Mouse (Mus musculus): Measurements from ENCODE around the gene Fam217a. TPM values are rescaled to one million over a fixed set of nuclear protein-coding genes. Genes with fewer than 3 reads are reported as not detected.
"Not testable (repeated sequence)": the region's sequence is repeated elsewhere in the genome, so short reads cannot be mapped to it uniquely, and the experiment has no call there.

The Fam217a gene
- under 1 TPM in 3 of 4 experiments, not detected in 1; 0.19 to 0.57 (median 0.25) TPM for total RNA-seq (2022)

GRCm38 (mm10) chr13:34924210-34924609 lies at the start of gene Fam217a, which contains the start of gene 4933417A18Rik:
Gene Fam217a (minus strand): TSS chr13:34924310.
Gene 4933417A18Rik (plus strand): TSS chr13:34924409.
- no peak for DNase-seq (ENCODE audit: low spot score)

- no peak for DNase-seq (ENCODE audit: low spot score)
These were observed 49.7 kb upstream of the Fam217a start for GRCm38 (mm10) chr13:34973770-34974169.

GRCm38 (mm10) chr13:34973149-34973548 lies 49.0 kb upstream of the Fam217a start:
- no peak for DNase-seq (ENCODE audit: low spot score)

- not testable (repeated sequence) for DNase-seq (ENCODE audit: low spot score)
These were observed 48.3 kb upstream of the Fam217a start for GRCm38 (mm10) chr13:34972456-34972855.

GRCm38 (mm10) chr13:34965647-34966046 lies 41.5 kb upstream of the Fam217a start:
- DNase-seq (ENCODE audit: low spot score), result not testable (repeated sequence)

- DNase-seq (ENCODE audit: low spot score), result no peak
These were observed 40.8 kb upstream of the Fam217a start for GRCm38 (mm10) chr13:34964866-34965265.

- DNase-seq (ENCODE audit: low spot score), result no peak
These were observed 40.3 kb upstream of the Fam217a start for GRCm38 (mm10) chr13:34964419-34964818.

- DNase-seq (ENCODE audit: low spot score), result peak; percentile 36
These were observed 39.6 kb upstream of the Fam217a start, which contains the start of gene Eci3 for GRCm38 (mm10) chr13:34963511-34964397. Gene Eci3 (minus strand): TSS chr13:34963810.

GRCm38 (mm10) chr13:34960996-34961770 lies 37.1 kb upstream of the Fam217a start:
- DNase-seq (ENCODE audit: low spot score), result no peak

- DNase-seq (ENCODE audit: low spot score), result not testable (repeated sequence)
These were observed 34.0 kb upstream of the Fam217a start for GRCm38 (mm10) chr13:34958158-34958557.

- DNase-seq (ENCODE audit: low spot score), result no peak
These were observed 32.8 kb upstream of the Fam217a start for GRCm38 (mm10) chr13:34956901-34957300.

- not testable (repeated sequence) for DNase-seq (ENCODE audit: low spot score)
These were observed 27.3 kb upstream of the Fam217a start for GRCm38 (mm10) chr13:34951437-34951836.

- DNase-seq (ENCODE audit: low spot score), result no peak
These were observed 18.3 kb upstream of the Fam217a start for GRCm38 (mm10) chr13:34942370-34942769.

GRCm38 (mm10) chr13:34934931-34935644 lies 11.0 kb upstream of the Fam217a start:
- DNase-seq (ENCODE audit: low spot score), result no peak

GRCm38 (mm10) chr13:34916520-34917167 lies 7.5 kb downstream of the Fam217a start:
- no peak for DNase-seq (ENCODE audit: low spot score)

- no peak for DNase-seq (ENCODE audit: low spot score)
These were observed 9.5 kb downstream of the Fam217a start for GRCm38 (mm10) chr13:34914614-34915013.

GRCm38 (mm10) chr13:34892871-34893270 lies 31.2 kb downstream of the Fam217a start:
- no peak for DNase-seq (ENCODE audit: low spot score)

- no peak for DNase-seq (ENCODE audit: low spot score)
These were observed 47.6 kb downstream of the Fam217a start for GRCm38 (mm10) chr13:34876481-34876880.

- DNase-seq (ENCODE audit: low spot score), result peak; percentile 35
These were observed 48.2 kb downstream of the Fam217a start for GRCm38 (mm10) chr13:34875741-34876445.

- DNase-seq (ENCODE audit: low spot score), result peak; percentile 93
These were observed 48.9 kb downstream of the Fam217a start, which contains the start of gene Prpf4b for GRCm38 (mm10) chr13:34875166-34875710. Gene Prpf4b (plus strand): TSS chr13:34875302.

Data from heart, adult 8-10 months (tissue).